Mouse (Mus musculus) yolk sac, embryonic 10.5 days (tissue): ENCODE measurements around the gene Camk1d.
"Not testable (repeated sequence)": the region's sequence is repeated elsewhere in the genome, so short reads cannot be mapped to it uniquely, and the experiment has no call there.

Experiments
- DNase-seq: peaks from one replicate; pipeline ENCODE4 v3.0.0-alpha.2; 2017; ENCODE audit warnings: low spot score

Camk1d gene

DNA sequence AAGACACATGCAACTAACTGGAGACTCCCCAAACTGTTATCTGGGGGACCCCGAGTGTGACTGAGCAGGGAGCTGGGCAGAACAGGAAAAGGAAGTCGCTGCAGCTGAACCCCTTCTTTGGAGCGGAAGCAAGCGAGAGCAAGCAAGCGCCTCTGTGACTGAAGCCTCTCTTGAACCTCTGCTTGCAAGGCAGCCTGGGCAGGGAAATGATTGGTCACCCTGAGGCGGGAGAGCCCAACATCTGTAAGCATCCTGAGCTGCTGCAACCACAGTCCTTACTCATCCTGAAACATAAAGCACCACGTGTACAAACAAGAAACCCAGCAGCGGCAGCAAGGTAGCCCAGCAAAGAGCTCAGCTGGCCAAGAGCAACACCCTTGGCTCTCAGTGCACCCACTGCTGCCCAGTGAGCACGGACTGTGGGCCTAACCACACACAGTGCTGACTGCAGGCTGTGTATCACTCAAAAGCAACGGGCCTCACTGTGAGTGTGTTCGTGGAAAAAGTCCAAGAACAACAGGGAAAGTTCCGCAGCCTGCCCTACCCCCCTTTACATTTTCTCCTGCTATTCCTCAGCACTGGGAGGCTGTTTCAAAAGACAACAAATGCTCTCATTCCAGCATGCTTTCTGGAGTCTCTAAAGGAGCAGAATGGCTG is 100.5 kb downstream of the Camk1d start:
- no peak for DNase-seq

- DNase-seq: no peak
These were observed 102.7 kb downstream of the Camk1d start for GRCm38 (mm10) chr2:5611601-5612000.

- no peak for DNase-seq
These were observed 103.8 kb downstream of the Camk1d start for GRCm38 (mm10) chr2:5610521-5610920.

DNA sequence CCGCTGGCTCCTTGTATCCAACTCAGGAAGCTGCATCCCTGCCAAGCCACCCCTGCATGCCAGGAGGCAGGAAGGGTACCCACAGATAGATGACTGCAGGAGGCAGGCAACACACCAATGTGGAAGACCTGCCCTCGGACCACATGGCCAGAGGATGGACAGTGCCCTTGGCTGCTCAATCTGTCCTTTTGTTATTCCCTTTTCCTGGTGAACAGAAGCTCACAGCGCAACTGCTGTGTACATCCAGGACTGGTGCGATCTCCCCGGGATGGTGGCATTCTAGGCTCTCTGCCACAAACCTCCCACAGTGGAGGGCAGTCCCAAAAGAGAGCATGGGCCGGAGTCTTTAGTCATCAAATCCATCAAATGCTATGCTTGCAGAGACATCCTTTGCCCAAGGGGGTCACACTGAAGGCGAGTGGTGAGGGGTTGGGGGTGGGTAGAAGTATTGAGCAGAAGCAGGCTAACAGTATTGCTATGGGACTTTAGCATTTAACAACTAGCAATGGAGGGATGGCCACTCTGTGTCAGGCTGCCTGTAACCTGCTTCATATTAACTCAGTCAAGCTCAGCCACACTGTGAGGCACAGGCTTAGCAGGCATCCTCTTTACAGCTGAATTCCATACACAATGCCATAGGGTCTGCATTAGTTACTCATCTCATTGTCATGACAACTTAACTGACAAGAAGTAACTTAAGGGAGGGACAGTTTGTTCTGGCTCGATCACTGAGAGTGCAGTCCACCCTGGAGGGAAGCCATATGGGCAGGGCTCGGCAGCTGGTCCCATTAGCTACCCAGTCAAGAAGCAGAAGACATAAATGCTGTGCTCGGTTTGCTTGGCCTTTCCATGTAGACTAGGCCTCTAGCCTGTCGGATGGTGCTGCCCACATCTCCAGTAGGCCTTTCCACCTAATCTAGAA is 106.1 kb downstream of the Camk1d start:
- no peak for DNase-seq

DNA sequence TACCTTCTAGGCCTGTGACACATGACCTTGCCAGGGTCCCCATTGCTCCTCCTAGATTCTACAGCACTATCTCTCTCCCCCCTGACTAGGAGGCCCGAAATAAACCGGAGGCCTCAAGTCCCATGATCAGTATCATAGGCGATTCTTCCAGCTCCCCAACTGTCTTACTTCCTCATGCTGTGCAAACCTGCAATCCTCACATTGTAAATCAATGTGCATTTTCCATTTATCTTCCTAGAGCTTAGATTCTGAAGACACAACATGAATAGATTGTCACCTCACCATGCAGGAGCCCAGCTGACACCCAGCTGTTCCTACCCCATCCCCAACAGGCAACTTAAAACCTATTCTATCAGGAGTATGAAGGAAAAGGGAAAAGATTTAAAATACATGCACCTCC is 108.5 kb downstream of the Camk1d start:
- DNase-seq: no peak

DNA sequence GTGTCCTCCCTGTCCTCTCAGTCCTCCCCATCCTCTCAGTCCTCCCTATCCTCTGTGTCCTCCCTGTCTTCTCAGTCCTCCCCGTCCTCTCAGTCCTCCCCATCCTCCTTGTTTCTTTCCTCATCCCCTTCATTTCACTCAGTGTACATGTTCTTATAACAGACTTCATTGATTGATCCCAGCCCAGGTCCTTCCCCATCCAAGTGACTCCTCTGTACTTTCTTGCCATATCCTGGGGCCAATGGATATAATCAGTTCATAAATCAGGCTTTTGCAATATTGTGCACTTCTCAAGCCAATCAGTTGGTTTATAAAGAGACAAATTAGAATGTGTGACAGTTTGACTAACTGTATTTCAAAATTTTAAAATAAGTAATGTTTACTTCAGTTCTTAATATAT is 112.3 kb downstream of the Camk1d start:
- no peak for DNase-seq

DNA sequence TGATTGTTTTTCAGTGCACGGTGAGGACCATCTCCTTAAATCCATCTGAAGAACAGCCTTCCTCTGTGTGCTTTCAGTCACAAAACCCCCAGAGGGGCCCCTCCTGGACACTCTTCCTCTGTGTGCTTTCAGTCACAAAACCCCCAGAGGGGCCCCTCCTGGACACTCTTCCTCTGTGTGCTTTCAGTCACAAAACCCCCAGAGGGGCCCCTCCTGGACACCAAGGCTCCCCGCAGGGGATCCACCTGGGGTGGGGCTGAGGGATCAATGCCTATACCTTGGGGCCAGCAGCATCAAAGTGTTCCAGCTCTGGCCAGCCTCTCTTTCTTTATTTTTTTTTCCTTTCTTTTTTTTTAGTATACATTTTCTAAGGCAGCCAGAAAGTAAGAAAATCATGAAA is 113.1 kb downstream of the Camk1d start:
- not testable (repeated sequence) for DNase-seq

- peak; percentile 74 for DNase-seq
These were observed 113.9 kb downstream of the Camk1d start for GRCm38 (mm10) chr2:5600183-5600962.

DNA sequence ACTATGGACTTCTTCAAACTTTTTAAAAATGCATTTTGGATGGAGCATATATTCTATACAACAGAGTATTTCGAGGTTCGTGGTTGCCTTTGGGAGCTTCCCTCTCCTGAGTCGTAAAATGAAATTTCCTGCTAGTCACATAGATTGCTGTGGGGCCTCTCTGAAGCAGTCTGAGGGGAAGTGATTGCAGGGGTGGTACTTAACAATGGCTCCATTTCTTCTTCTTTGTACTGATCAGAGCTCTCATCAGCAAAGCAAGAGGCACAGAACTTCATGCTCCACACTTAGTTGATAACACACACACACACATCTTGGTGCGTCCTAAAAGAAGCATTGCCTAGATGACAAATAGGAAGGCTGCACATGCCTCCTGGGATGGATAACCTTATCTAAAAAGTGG is 114.6 kb downstream of the Camk1d start:
- DNase-seq: no peak

DNA sequence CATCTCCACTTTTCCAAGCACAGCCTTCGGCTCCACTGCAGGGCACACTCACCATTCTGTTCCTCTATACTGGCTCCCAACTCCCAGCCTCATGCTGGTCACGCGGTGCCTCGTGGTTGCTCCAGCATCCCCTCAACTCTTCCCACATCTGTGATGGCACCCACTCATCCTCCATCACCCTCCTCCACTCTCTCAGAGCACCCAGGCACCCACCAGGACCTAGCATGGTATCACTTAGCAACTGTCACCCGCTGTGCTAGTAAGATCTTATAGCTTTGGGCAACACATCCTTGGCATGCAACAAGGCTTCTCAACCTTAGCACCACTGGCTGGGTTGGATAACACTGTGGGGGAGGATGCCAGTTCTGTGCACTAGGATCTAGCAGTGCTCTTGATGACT is 115.8 kb downstream of the Camk1d start:
- no peak for DNase-seq

- no peak for DNase-seq
These were observed 117.4 kb downstream of the Camk1d start for GRCm38 (mm10) chr2:5596882-5597281.

DNA sequence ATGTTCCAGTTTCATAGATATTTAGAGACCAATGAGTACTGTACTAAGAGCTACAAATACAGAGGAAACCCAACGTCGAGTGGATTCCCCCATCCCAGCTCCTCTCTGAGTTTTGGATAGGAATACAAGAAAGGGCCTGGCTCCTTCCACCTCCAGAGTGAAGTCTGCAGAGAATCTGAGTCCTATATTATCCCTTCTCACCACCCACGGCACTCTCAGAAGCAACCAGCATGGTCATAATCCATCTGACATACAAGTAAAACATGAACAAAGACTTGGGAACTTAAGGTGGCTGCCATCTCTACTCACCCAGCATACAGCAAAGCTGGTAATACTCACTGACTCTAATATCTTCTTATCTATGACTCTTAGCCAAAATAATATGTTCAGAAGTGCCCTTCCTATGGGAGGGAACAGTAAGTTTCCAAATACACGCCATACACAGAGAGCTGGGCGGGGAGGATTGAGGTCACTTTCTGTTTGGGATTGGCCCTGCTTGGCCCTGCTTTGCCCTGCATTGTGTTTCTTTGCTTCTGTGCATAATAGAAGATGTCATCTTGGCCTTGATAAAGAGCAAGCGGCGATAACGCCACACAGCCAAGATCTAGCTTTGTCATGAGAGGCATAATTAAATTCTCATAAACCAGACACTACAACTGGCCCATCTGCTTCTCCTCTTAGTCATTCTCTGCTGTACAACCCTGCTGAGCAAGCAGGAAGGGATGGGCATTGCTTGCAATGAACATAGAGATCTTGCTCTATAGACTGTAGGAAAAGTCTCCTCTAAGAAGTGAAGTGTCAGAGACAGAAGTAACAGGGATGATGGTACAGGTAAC is 118.7 kb downstream of the Camk1d start:
- DNase-seq: no peak

GRCm38 (mm10) chr2:5592461-5593136 is 121.7 kb downstream of the Camk1d start:
- DNase-seq: no peak

GRCm38 (mm10) chr2:5590074-5590473 is 124.2 kb downstream of the Camk1d start:
- no peak for DNase-seq

GRCm38 (mm10) chr2:5589163-5589562 is 125.2 kb downstream of the Camk1d start:
- no peak for DNase-seq

GRCm38 (mm10) chr2:5588329-5588982 is 125.9 kb downstream of the Camk1d start:
- no peak for DNase-seq

- DNase-seq: no peak
These were observed 129.8 kb downstream of the Camk1d start for GRCm38 (mm10) chr2:5584318-5585027.

GRCm38 (mm10) chr2:5579391-5579790 is 134.9 kb downstream of the Camk1d start:
- no peak for DNase-seq

- no peak for DNase-seq
These were observed 136.8 kb downstream of the Camk1d start for GRCm38 (mm10) chr2:5577399-5578129.
